Mouse (Mus musculus) midbrain, postnatal 0 days (tissue): ENCODE measurements around the gene Cyb561a3. TPM values are rescaled to one million over a fixed set of nuclear protein-coding genes. Genes with fewer than 3 reads are reported as not detected.
"Not testable (repeated sequence)": the region's sequence is repeated elsewhere in the genome, so short reads cannot be mapped to it uniquely, and the experiment has no call there.

Experiments
- ATAC-seq: fragments of 200-750 bp; cut with Nextera tagmentation; 2 replicates; pipeline ENCODE4 v1.8.0; 2017; ENCODE audit warnings: moderate number of reproducible peaks, mild to moderate bottlenecking, moderate TSS enrichment, moderate library complexity; ENCODE audit not compliant: low FRiP score
- DNase-seq: peaks from one replicate; pipeline ENCODE4 v3.0.0-alpha.2; 2015; ENCODE audit warnings: low spot score
- H3K27ac ChIP-seq: fragments of 300-500 bp; sonication (generic); 2 replicates; pipeline ENCODE4 v1.5.1; 2014; ENCODE audit warnings: low read depth, mild to moderate bottlenecking, low read length, mixed read lengths
- H3K27me3 ChIP-seq: fragments of 300-500 bp; sonication (generic); 2 replicates; pipeline ENCODE4 v1.6.1; 2014; ENCODE audit warnings: low read length, control low read depth, mixed read lengths; ENCODE audit not compliant: insufficient read depth
- H3K36me3 ChIP-seq: fragments of 300-500 bp; sonication (generic); 2 replicates; pipeline ENCODE4 v1.6.1; 2014; ENCODE audit warnings: low read length, control low read depth, mixed read lengths; ENCODE audit not compliant: insufficient read depth
- H3K4me1 ChIP-seq: fragments of 300-500 bp; sonication (generic); 2 replicates; pipeline ENCODE4 v1.6.1; 2014; ENCODE audit warnings: mild to moderate bottlenecking, control low read depth, antibody characterized with exemption, low read length, mixed read lengths; ENCODE audit not compliant: insufficient read depth
- H3K4me2 ChIP-seq: fragments of 300-500 bp; sonication (generic); 2 replicates; pipeline ENCODE4 v1.6.1; 2014; ENCODE audit warnings: low read depth, mild to moderate bottlenecking, low read length, mixed read lengths; ENCODE audit not compliant: poor library complexity, severe bottlenecking
- H3K4me3 ChIP-seq: fragments of 300-500 bp; sonication (generic); 2 replicates; pipeline ENCODE4 v1.5.1; 2014; ENCODE audit warnings: low read depth, mild to moderate bottlenecking, low read length, moderate library complexity
- H3K9ac ChIP-seq: fragments of 300-500 bp; sonication (generic); replicated peaks from 2 replicates; pipeline ENCODE4 v1.6.1; 2014; ENCODE audit warnings: mild to moderate bottlenecking, low read length, moderate library complexity, mixed read lengths; ENCODE audit not compliant: poor library complexity, severe bottlenecking
- H3K9me3 ChIP-seq: fragments of 300-500 bp; sonication (generic); 2 replicates; pipeline ENCODE4 v1.6.1; 2016; ENCODE audit warnings: low read length, control low read depth
- CTCF ChIP-seq: IDR thresholded peaks from 2 replicates; pipeline ENCODE4 v1.5.1; 2016; ENCODE audit warnings: antibody characterized with exemption, mild to moderate bottlenecking
- WGBS: fragments of 180-500 bp; shearing (Covaris S2); extraction: QIAGEN DNeasy Blood & Tissue Kit; methylation state at CpG from one replicate; pipeline ENCODE4 v1.1.7; 2014; 5-methylcytosine and 5-hydroxymethylcytosine counted together
- polyA plus RNA-seq: library from polyadenylated mRNA; unstranded; fragments of >200 nt; fragmentation: Nextera tagmentation; extraction: Ambion mirVana; gene quantifications from 2 replicates; pipeline ENCODE4 v1.2.1, GENCODE M21; 2015
- total RNA-seq: library from RNA; depleted of rRNA; stranded (reverse); fragments of >200 nt; gene quantifications from 2 replicates; pipeline ENCODE4 v1.2.3, GENCODE M21; 2014

The Cyb561a3 gene
- total and polyA plus RNA-seq, 2 experiments from 2014 or later = 19.1 to 20.3 TPM

- Histone ChIP-seq H3K4me3 (no peak overlapping the region), H3K9ac (no peak overlapping the region), H3K4me1 (peaks cover 14% of the 10 kb centered on the region; the same call in 1 of the 2 replicates), H3K4me2 (no peak overlapping the region), H3K27me3 (no peaks in the 10 kb centered on the region), H3K9me3 (no peaks in the 10 kb centered on the region), H3K36me3 (no peaks in the 10 kb centered on the region), H3K27ac (no peak overlapping the region)
- ATAC-seq (no peak), DNase-seq (no peak)
- 85% methylated on average over 2 of the region's 2 CpGs for WGBS
- TF ChIP-seq CTCF = no peak
Observed at GRCm38 (mm10) chr19:10557430-10557829, 19.5 kb upstream of the Cyb561a3 start.

GRCm38 (mm10) chr19:10557837-10558375, 19.1 kb upstream of the Cyb561a3 start:
- not testable (repeated sequence) for H3K9ac ChIP-seq, ATAC-seq, H3K4me2 ChIP-seq, H3K36me3 ChIP-seq, DNase-seq, H3K4me3 ChIP-seq, H3K27me3 ChIP-seq, H3K27ac ChIP-seq, H3K9me3 ChIP-seq
- 71% methylated on average over 4 of the region's 4 CpGs for WGBS
- peaks cover 14% of the 10 kb centered on the region; the same call in 1 of the 2 replicates for H3K4me1 ChIP-seq

- Histone ChIP-seq H3K27ac (no peak overlapping the region), H3K4me1 (peaks cover 10% of the 10 kb centered on the region; the same call in 1 of the 2 replicates), H3K27me3 (no peaks in the 10 kb centered on the region), H3K4me3 (no peak overlapping the region), H3K9me3 (no peaks in the 10 kb centered on the region), H3K4me2 (no peak overlapping the region), H3K36me3 (no peaks in the 10 kb centered on the region), H3K9ac (no peak overlapping the region)
- WGBS = 32% methylated on average over 5 of the region's 5 CpGs
- TF ChIP-seq CTCF = peak; percentile 54
- DNase-seq (peak; percentile 56), ATAC-seq (no peak)
Observed at GRCm38 (mm10) chr19:10560108-10560507, 16.9 kb upstream of the Cyb561a3 start.

GRCm38 (mm10) chr19:10561558-10562314, 15.2 kb upstream of the Cyb561a3 start:
- Histone ChIP-seq H3K27ac (no peak overlapping the region), H3K9me3 (no peaks in the 10 kb centered on the region), H3K4me2 (no peak overlapping the region), H3K36me3 (no peaks in the 10 kb centered on the region), H3K4me1 (peaks cover 2% of the 10 kb centered on the region; the same call in 1 of the 2 replicates), H3K4me3 (no peak overlapping the region), H3K27me3 (no peaks in the 10 kb centered on the region), H3K9ac (no peak overlapping the region)
- no peak for TF ChIP-seq CTCF
- no peak for ATAC-seq
- WGBS = 67% methylated on average over 6 of the region's 6 CpGs
- DNase-seq = no peak

- Histone ChIP-seq H3K9ac (no peak overlapping the region), H3K9me3 (no peaks in the 10 kb centered on the region), H3K36me3 (no peaks in the 10 kb centered on the region), H3K27ac (no peak overlapping the region), H3K4me3 (no peak overlapping the region), H3K4me1 (no peaks in the 10 kb centered on the region), H3K27me3 (no peaks in the 10 kb centered on the region), H3K4me2 (no peak overlapping the region)
- ATAC-seq (no peak), DNase-seq (no peak)
- 67% methylated on average over 5 of the region's 5 CpGs for WGBS
- no peak for TF ChIP-seq CTCF
Observed at GRCm38 (mm10) chr19:10562351-10562750, 14.6 kb upstream of the Cyb561a3 start.

- H3K9ac ChIP-seq = no peak overlapping the region
- no peak overlapping the region for H3K4me2 ChIP-seq
- no peak overlapping the region for H3K4me3 ChIP-seq
- H3K27me3 ChIP-seq = no peaks in the 10 kb centered on the region
- H3K9me3 ChIP-seq = no peaks in the 10 kb centered on the region
- no peak for TF ChIP-seq CTCF
- ATAC-seq (no peak), DNase-seq (no peak)
- H3K27ac ChIP-seq = no peak overlapping the region
- 0 out of 2 replicates have a peak, but pooled peaks cover 6% of the 10 kb centered on the region for H3K36me3 ChIP-seq
- 83% methylated on average over 6 of the region's 6 CpGs for WGBS
- H3K4me1 ChIP-seq = no peaks in the 10 kb centered on the region
Observed at GRCm38 (mm10) chr19:10564278-10564677, 12.7 kb upstream of the Cyb561a3 start.
